Mouse (Mus musculus) brown adipose tissue, adult 24 weeks (tissue): ENCODE measurements around the gene Gpc5. TPM values are rescaled to one million over a fixed set of nuclear protein-coding genes. Genes with fewer than 3 reads are reported as not detected.

Source experiments
- H3K27ac ChIP-seq: fragments of 200-500 bp; replicated peaks from 2 replicates; pipeline ENCODE4 v1.5.1; 2012; ENCODE audit warnings: low read depth, mild to moderate bottlenecking, low read length
- H3K4me1 ChIP-seq: fragments of 200-500 bp; 2 replicates; pipeline ENCODE4 v1.6.1; 2012; ENCODE audit warnings: low read length, mixed read lengths; ENCODE audit not compliant: control insufficient read depth, insufficient read depth, insufficient read length
- H3K4me3 ChIP-seq: fragments of 200-500 bp; 2 replicates; pipeline ENCODE4 v1.5.1; 2012; ENCODE audit warnings: low read depth, mild to moderate bottlenecking, low read length, moderate library complexity; ENCODE audit not compliant: insufficient read depth
- polyA plus RNA-seq: library from polyadenylated mRNA; stranded (reverse); fragments of >200 nt; gene quantifications from 2 replicates; pipeline ENCODE4 v1.2.4, GENCODE M21; 2012; ENCODE audit not compliant: missing spikeins, insufficient read depth, insufficient read length

Gene Gpc5
- polyA plus RNA-seq, 1 experiment = not detected

GRCm38 (mm10) chr14:115236387-115236786, 144.4 kb downstream of the Gpc5 start:
- no peaks in the 10 kb centered on the region for H3K4me1 ChIP-seq
- no peak overlapping the region for H3K4me3 ChIP-seq
- no peak overlapping the region for H3K27ac ChIP-seq

DNA sequence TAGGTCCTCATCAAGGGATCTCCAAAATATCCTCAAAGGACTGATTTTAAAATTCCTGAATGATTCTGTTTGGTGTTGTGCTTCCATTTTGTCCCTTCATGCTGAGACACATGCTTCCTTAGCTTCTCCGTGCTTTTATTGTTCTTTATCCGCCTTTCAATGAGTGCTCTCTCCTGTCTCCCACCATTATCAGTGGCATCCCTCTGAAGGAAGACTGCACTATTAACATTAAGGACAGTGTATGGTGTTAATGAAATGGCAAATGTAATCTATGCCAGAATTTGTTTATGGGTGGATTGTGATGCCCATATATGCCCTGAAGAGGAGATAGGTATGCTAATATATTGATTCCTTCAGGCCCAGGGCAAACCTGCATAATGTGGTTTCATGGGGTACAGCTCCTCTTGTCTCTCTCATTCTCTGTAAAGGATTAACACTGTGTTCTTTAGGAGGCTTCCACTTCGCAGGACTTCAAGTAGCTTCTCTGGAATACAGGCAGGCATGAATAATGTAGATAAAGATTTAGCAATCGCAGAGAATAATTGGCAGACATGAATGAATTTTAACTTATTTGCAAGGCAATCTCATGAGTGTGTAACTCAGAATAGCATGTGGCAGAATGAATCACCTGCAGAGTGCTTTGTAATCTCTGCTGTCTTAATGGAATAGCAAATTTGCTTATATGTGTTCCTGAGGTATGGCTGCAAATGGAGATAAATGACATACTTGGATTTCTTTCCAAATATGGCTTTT, 148.8 kb downstream of the Gpc5 start:
- Histone ChIP-seq H3K27ac (no peak overlapping the region), H3K4me3 (no peak overlapping the region), H3K4me1 (no peaks in the 10 kb centered on the region)

- no peak overlapping the region for H3K27ac ChIP-seq
- H3K4me3 ChIP-seq = no peak overlapping the region
- no peaks in the 10 kb centered on the region for H3K4me1 ChIP-seq
These were observed 158.5 kb downstream of the Gpc5 start for GRCm38 (mm10) chr14:115250537-115250936.

DNA sequence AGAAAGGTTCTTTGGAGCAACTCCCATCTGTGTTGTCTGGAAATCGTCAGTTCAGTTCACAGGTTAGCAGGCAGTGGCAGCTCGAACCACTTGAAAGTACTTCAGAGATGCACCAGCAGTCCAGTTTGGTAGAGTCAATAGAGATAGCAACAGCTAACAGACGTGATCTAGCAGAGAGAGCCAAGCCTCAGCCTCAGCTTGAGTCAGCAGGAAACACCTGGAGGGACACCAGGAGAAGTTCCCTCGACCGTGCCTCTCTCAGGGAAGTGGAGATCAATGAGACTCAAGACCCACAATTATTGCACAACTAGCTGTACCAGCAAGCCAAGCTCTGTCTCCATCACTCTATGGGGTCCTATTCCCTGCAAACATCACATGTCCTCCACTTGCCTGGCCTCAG, 159.8 kb downstream of the Gpc5 start:
- Histone ChIP-seq H3K4me3 (no peak overlapping the region), H3K4me1 (no peaks in the 10 kb centered on the region), H3K27ac (no peak overlapping the region)

- Histone ChIP-seq H3K4me3 (no peak overlapping the region), H3K4me1 (no peaks in the 10 kb centered on the region), H3K27ac (no peak overlapping the region)
These were observed 161.1 kb downstream of the Gpc5 start for GRCm38 (mm10) chr14:115253155-115253554.

- no peak overlapping the region for H3K4me3 ChIP-seq
- H3K4me1 ChIP-seq = no peaks in the 10 kb centered on the region
- H3K27ac ChIP-seq = no peak overlapping the region
These were observed 161.7 kb downstream of the Gpc5 start for GRCm38 (mm10) chr14:115253685-115254084.

- Histone ChIP-seq H3K4me3 (no peak overlapping the region), H3K4me1 (no peaks in the 10 kb centered on the region), H3K27ac (no peak overlapping the region)
These were observed 177.8 kb downstream of the Gpc5 start for GRCm38 (mm10) chr14:115269703-115270402.

- no peaks in the 10 kb centered on the region for H3K4me1 ChIP-seq
- H3K27ac ChIP-seq = no peak overlapping the region
- H3K4me3 ChIP-seq = no peak overlapping the region
These were observed 178.4 kb downstream of the Gpc5 start for GRCm38 (mm10) chr14:115270445-115270844.

DNA sequence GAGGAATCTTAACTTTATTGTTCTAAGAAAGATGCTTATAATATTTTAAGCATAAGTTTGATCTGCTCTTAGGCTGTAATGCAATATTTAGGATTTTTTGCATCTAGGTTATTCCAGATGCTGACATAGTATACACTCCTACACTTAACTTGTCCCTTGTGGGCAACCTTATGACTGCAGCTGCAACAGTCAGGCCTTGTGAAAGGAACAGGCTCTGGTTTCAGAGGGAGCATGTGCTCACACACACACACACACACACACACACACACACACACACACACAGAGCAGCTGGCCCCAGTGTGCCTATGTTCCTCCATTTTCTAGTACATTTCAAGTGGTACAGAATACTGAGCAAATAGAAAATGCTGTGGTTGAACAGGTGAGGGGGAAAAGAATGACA, 190.8 kb downstream of the Gpc5 start:
- H3K4me3 ChIP-seq = no peak overlapping the region
- H3K4me1 ChIP-seq = no peaks in the 10 kb centered on the region
- H3K27ac ChIP-seq = no peak overlapping the region

- Histone ChIP-seq H3K27ac (no peak overlapping the region), H3K4me3 (no peak overlapping the region), H3K4me1 (no peaks in the 10 kb centered on the region)
These were observed 232.2 kb downstream of the Gpc5 start for GRCm38 (mm10) chr14:115324247-115324646.

GRCm38 (mm10) chr14:115326426-115326825, 234.4 kb downstream of the Gpc5 start:
- no peaks in the 10 kb centered on the region for H3K4me1 ChIP-seq
- H3K4me3 ChIP-seq = no peak overlapping the region
- no peak overlapping the region for H3K27ac ChIP-seq

- no peak overlapping the region for H3K27ac ChIP-seq
- H3K4me3 ChIP-seq = no peak overlapping the region
- H3K4me1 ChIP-seq = no peaks in the 10 kb centered on the region
These were observed 247.1 kb downstream of the Gpc5 start for GRCm38 (mm10) chr14:115339084-115339483.

DNA sequence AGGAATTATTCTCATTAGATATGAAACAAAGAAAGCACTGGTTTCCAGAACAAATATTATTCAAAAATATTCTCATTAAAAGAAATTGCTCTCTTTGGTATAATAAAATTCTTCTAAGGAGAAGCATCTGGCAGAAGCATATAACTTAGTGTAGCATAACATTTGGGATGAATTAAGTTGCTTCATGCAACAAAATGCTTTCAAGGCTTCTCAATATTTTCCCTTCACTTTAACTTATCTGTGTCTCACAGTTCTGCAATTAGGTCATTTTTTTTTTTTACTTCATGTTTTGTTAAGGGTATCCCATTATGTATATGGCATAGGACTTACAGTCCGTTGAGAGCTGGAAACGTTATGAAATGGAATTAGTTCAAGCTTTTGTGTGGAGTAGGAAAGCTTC, 250.6 kb downstream of the Gpc5 start:
- Histone ChIP-seq H3K4me1 (no peaks in the 10 kb centered on the region), H3K4me3 (no peak overlapping the region), H3K27ac (no peak overlapping the region)

- Histone ChIP-seq H3K4me3 (no peak overlapping the region), H3K27ac (no peak overlapping the region), H3K4me1 (no peaks in the 10 kb centered on the region)
These were observed 257.4 kb downstream of the Gpc5 start for GRCm38 (mm10) chr14:115349448-115349847.

- H3K4me1 ChIP-seq = no peaks in the 10 kb centered on the region
- H3K4me3 ChIP-seq = no peak overlapping the region
- H3K27ac ChIP-seq = no peak overlapping the region
These were observed 273.4 kb downstream of the Gpc5 start for GRCm38 (mm10) chr14:115365320-115365935.
